Mouse (Mus musculus): ENCODE results near the gene Socs4. TPM values are rescaled to one million over a fixed set of nuclear protein-coding genes. Genes with fewer than 3 reads are reported as not detected.

Gene Socs4
- polyA plus RNA-seq, 1 experiment: 8.4 TPM

GRCm38 (mm10) chr14:47341811-47342291, 65.1 kb downstream of the Socs4 start:
- Histone ChIP-seq H3K4me1 (ENCODE audit: control insufficient read depth, insufficient read depth, insufficient read length, low read length) (no peaks in the 10 kb centered on the region), H3K27ac (replicated peaks; ENCODE audit: low read depth, low read length) (no peak overlapping the region), H3K4me3 (ENCODE audit: insufficient read depth, low read depth, low read length) (no peak overlapping the region)

Other genes with a start within 250 kb of the Socs4 start
- gene Gch1, start 87.5 kb upstream of the Socs4 start, polyA plus RNA-seq (2012; ENCODE audit: insufficient read depth, insufficient read length, missing spikeins): 1.3 and 1.8 TPM in 2 replicates
- 3.2 TPM in 1 of 2 replicates, not detected in the other for gene Wdhd1, start 74 bp upstream of the Socs4 start, polyA plus RNA-seq (2012; ENCODE audit: insufficient read depth, insufficient read length, missing spikeins)
- gene Mapk1ip1l, start 21.3 kb downstream of the Socs4 start, polyA plus RNA-seq (2012; ENCODE audit: insufficient read depth, insufficient read length, missing spikeins): 13.5 and 14.6 TPM in 2 replicates
- gene Lgals3, start 90.8 kb downstream of the Socs4 start, polyA plus RNA-seq (2012; ENCODE audit: insufficient read depth, insufficient read length, missing spikeins): 11.3 and 22.2 TPM in 2 replicates
- gene Dlgap5, start 141.5 kb downstream of the Socs4 start, polyA plus RNA-seq (2012; ENCODE audit: insufficient read depth, insufficient read length, missing spikeins): not detected in 2 replicates
- gene Fbxo34, start 173.5 kb downstream of the Socs4 start, polyA plus RNA-seq (2012; ENCODE audit: insufficient read depth, insufficient read length, missing spikeins): 4.9 and 7.5 TPM in 2 replicates

Measured in brown adipose tissue, adult 24 weeks (tissue).